Mouse (Mus musculus): ENCODE results near the gene Bace1. TPM values are rescaled to one million over a fixed set of nuclear protein-coding genes. Genes with fewer than 3 reads are reported as not detected.
"Not testable (repeated sequence)": the region's sequence is repeated elsewhere in the genome, so short reads cannot be mapped to it uniquely, and the experiment has no call there.

The Bace1 gene
- polyA plus RNA-seq, 1 experiment from 2014 or later: 36.5 TPM

GRCm38 (mm10) chr9:45840331-45840730 lies 2.0 kb downstream of the Bace1 start:
- Histone ChIP-seq H3K9me3 (no peaks in the 10 kb centered on the region), H3K4me2 (peak overlapping the region; percentile 97), H3K27ac (no peak overlapping the region), H3K36me3 (replicated peaks) (no peaks in the 10 kb centered on the region), H3K9ac (peak overlapping the region; percentile 89; the same call in 1 of the 2 replicates), H3K4me1 (peaks cover 38% of the 10 kb centered on the region), H3K27me3 (no peaks in the 10 kb centered on the region), H3K4me3 (replicated peaks) (peak overlapping the region; percentile 67)
- WGBS: 71% methylated on average over 5 of the region's 5 CpGs
- ATAC-seq (ENCODE audit: low FRiP score): no peak

- Histone ChIP-seq H3K9ac (no peak overlapping the region), H3K4me2 (no peak overlapping the region), H3K9me3 (no peaks in the 10 kb centered on the region), H3K4me1 (peaks cover 38% of the 10 kb centered on the region), H3K27ac (no peak overlapping the region), H3K4me3 (replicated peaks) (no peak overlapping the region), H3K36me3 (replicated peaks) (no peaks in the 10 kb centered on the region), H3K27me3 (no peaks in the 10 kb centered on the region)
- WGBS: 88% methylated on average over 6 of the region's 6 CpGs
- ATAC-seq (ENCODE audit: low FRiP score): no peak
Measured at GRCm38 (mm10) chr9:45841458-45841857, 3.1 kb downstream of the Bace1 start.

- WGBS: 86% methylated on average over 5 of the region's 5 CpGs
Measured at GRCm38 (mm10) chr9:45843007-45843406, 4.6 kb downstream of the Bace1 start.

GRCm38 (mm10) chr9:45843780-45844179 lies 5.4 kb downstream of the Bace1 start:
- H3K36me3 ChIP-seq (replicated peaks): no peaks in the 10 kb centered on the region
- H3K4me3 ChIP-seq (replicated peaks): no peak overlapping the region
- no peaks in the 10 kb centered on the region for H3K9me3 ChIP-seq
- no peak overlapping the region for H3K4me2 ChIP-seq
- peaks cover 38% of the 10 kb centered on the region for H3K4me1 ChIP-seq
- 90% methylated on average over 1 of the region's 1 CpGs for WGBS
- no peak overlapping the region for H3K27ac ChIP-seq
- H3K9ac ChIP-seq: no peak overlapping the region
- no peaks in the 10 kb centered on the region for H3K27me3 ChIP-seq
- ATAC-seq (ENCODE audit: low FRiP score): no peak

More at GRCm38 (mm10) chr9:45843007-45843406, 4.6 kb downstream of the Bace1 start:
- Histone ChIP-seq H3K9ac (no peak overlapping the region), H3K4me1 (peaks cover 38% of the 10 kb centered on the region), H3K27me3 (no peaks in the 10 kb centered on the region), H3K36me3 (replicated peaks) (no peaks in the 10 kb centered on the region), H3K9me3 (no peaks in the 10 kb centered on the region), H3K27ac (no peak overlapping the region), H3K4me3 (replicated peaks) (no peak overlapping the region), H3K4me2 (no peak overlapping the region)
- ATAC-seq (ENCODE audit: low FRiP score): no peak

GRCm38 (mm10) chr9:45845541-45845940 lies 7.2 kb downstream of the Bace1 start:
- Histone ChIP-seq H3K9ac (no peak overlapping the region), H3K9me3 (no peaks in the 10 kb centered on the region), H3K27ac (no peak overlapping the region), H3K4me1 (peaks cover 20% of the 10 kb centered on the region), H3K4me3 (replicated peaks) (no peak overlapping the region), H3K27me3 (no peaks in the 10 kb centered on the region), H3K36me3 (replicated peaks) (no peaks in the 10 kb centered on the region), H3K4me2 (no peak overlapping the region)
- no peak for ATAC-seq (ENCODE audit: low FRiP score)
- 75% methylated on average over 3 of the region's 3 CpGs for WGBS

GRCm38 (mm10) chr9:45846176-45846575 lies 7.8 kb downstream of the Bace1 start:
- WGBS: 82% methylated on average over 2 of the region's 2 CpGs

GRCm38 (mm10) chr9:45846891-45847460 lies 8.6 kb downstream of the Bace1 start:
- Histone ChIP-seq H3K4me2 (no peak overlapping the region), H3K36me3 (replicated peaks) (no peaks in the 10 kb centered on the region), H3K4me3 (replicated peaks) (no peak overlapping the region), H3K27me3 (no peaks in the 10 kb centered on the region), H3K27ac (no peak overlapping the region), H3K9ac (no peak overlapping the region), H3K4me1 (peaks cover 6% of the 10 kb centered on the region; the same call in 1 of the 2 replicates), H3K9me3 (no peaks in the 10 kb centered on the region)
- ATAC-seq (ENCODE audit: low FRiP score): no peak
- 87% methylated on average over 5 of the region's 5 CpGs for WGBS

More at GRCm38 (mm10) chr9:45846176-45846575, 7.8 kb downstream of the Bace1 start:
- not testable (repeated sequence) for ATAC-seq (ENCODE audit: low FRiP score); H3K27me3 ChIP-seq; H3K4me3 ChIP-seq (replicated peaks); H3K9ac ChIP-seq; H3K9me3 ChIP-seq; H3K4me2 ChIP-seq; H3K36me3 ChIP-seq (replicated peaks); H3K27ac ChIP-seq
- H3K4me1 ChIP-seq: peaks cover 14% of the 10 kb centered on the region

- Histone ChIP-seq H3K9ac (no peak overlapping the region), H3K4me1 (no peaks in the 10 kb centered on the region), H3K27ac (0 out of 2 replicates have a peak overlapping the region, but pooled peaks have one; percentile 9), H3K27me3 (no peaks in the 10 kb centered on the region), H3K4me2 (no peak overlapping the region), H3K4me3 (replicated peaks) (no peak overlapping the region), H3K36me3 (replicated peaks) (peaks cover 7% of the 10 kb centered on the region; the same call in 1 of the 2 replicates), H3K9me3 (no peaks in the 10 kb centered on the region)
- 67% methylated on average over 9 of the region's 9 CpGs for WGBS
- no peak for ATAC-seq (ENCODE audit: low FRiP score)
Measured at GRCm38 (mm10) chr9:45849528-45850408, 11.4 kb downstream of the Bace1 start.

- H3K4me2 ChIP-seq: no peak overlapping the region
- no peaks in the 10 kb centered on the region for H3K4me1 ChIP-seq
- WGBS: 92% methylated on average over 8 of the region's 8 CpGs
- no peaks in the 10 kb centered on the region for H3K27me3 ChIP-seq
- H3K4me3 ChIP-seq (replicated peaks): no peak overlapping the region
- H3K9ac ChIP-seq: no peak overlapping the region
- H3K27ac ChIP-seq: no peak overlapping the region
- no peak for ATAC-seq (ENCODE audit: low FRiP score)
- no peaks in the 10 kb centered on the region for H3K9me3 ChIP-seq
- H3K36me3 ChIP-seq (replicated peaks): peaks cover 13% of the 10 kb centered on the region
Measured at GRCm38 (mm10) chr9:45850528-45851155, 12.3 kb downstream of the Bace1 start.

GRCm38 (mm10) chr9:45851330-45851729 lies 12.9 kb downstream of the Bace1 start:
- Histone ChIP-seq H3K27ac (no peak overlapping the region), H3K36me3 (replicated peaks) (peaks cover 20% of the 10 kb centered on the region), H3K9me3 (no peaks in the 10 kb centered on the region), H3K27me3 (no peaks in the 10 kb centered on the region), H3K9ac (no peak overlapping the region), H3K4me1 (no peaks in the 10 kb centered on the region), H3K4me2 (no peak overlapping the region), H3K4me3 (replicated peaks) (no peak overlapping the region)
- WGBS: 75% methylated on average over 5 of the region's 5 CpGs
- ATAC-seq (ENCODE audit: low FRiP score): no peak

- no peaks in the 10 kb centered on the region for H3K27me3 ChIP-seq
- WGBS: 96% methylated on average over 2 of the region's 2 CpGs
- H3K4me3 ChIP-seq (replicated peaks): no peak overlapping the region
- no peak overlapping the region for H3K4me2 ChIP-seq
- H3K36me3 ChIP-seq (replicated peaks): peaks cover 24% of the 10 kb centered on the region
- no peak overlapping the region for H3K27ac ChIP-seq
- H3K4me1 ChIP-seq: no peaks in the 10 kb centered on the region
- no peak overlapping the region for H3K9ac ChIP-seq
- no peaks in the 10 kb centered on the region for H3K9me3 ChIP-seq
- ATAC-seq (ENCODE audit: low FRiP score): no peak
Measured at GRCm38 (mm10) chr9:45851776-45852175, 13.4 kb downstream of the Bace1 start.

GRCm38 (mm10) chr9:45853695-45854094 lies 15.3 kb downstream of the Bace1 start:
- H3K27ac ChIP-seq: no peak overlapping the region
- no peak overlapping the region for H3K4me2 ChIP-seq
- no peak overlapping the region for H3K4me3 ChIP-seq (replicated peaks)
- H3K9ac ChIP-seq: no peak overlapping the region
- peaks cover 43% of the 10 kb centered on the region for H3K36me3 ChIP-seq (replicated peaks)
- 96% methylated on average over 2 of the region's 2 CpGs for WGBS
- no peaks in the 10 kb centered on the region for H3K27me3 ChIP-seq
- no peaks in the 10 kb centered on the region for H3K9me3 ChIP-seq
- no peaks in the 10 kb centered on the region for H3K4me1 ChIP-seq
- no peak for ATAC-seq (ENCODE audit: low FRiP score)

All from forebrain, embryonic 12.5 days (tissue).